Mouse (Mus musculus) neural tube, embryonic 14.5 days (tissue): ENCODE results near the gene Gm36028. TPM values are rescaled to one million over a fixed set of nuclear protein-coding genes. Genes with fewer than 3 reads are reported as not detected.
A peak's percentile ranks its signal among the peaks of the same experiment; 100 is the strongest.

Experiments
- ATAC-seq: fragments of 200-750 bp; cut with Nextera tagmentation; 2 replicates; pipeline ENCODE4 v1.8.0; 2017; ENCODE audit warnings: low read depth, mild to moderate bottlenecking, moderate TSS enrichment, moderate library complexity
- H3K27ac ChIP-seq: fragments of 300-500 bp; sonication (generic); 2 replicates; pipeline ENCODE4 v1.5.1; 2014; ENCODE audit warnings: low read depth, mild to moderate bottlenecking, control low read depth, low read length, moderate library complexity, mixed read lengths
- H3K27me3 ChIP-seq: fragments of 300-500 bp; sonication (generic); 2 replicates; pipeline ENCODE4 v1.6.1; 2014; ENCODE audit warnings: low read length; ENCODE audit not compliant: control insufficient read depth, insufficient read depth
- H3K36me3 ChIP-seq: fragments of 300-500 bp; sonication (generic); 2 replicates; pipeline ENCODE4 v1.6.1; 2014; ENCODE audit warnings: low read length, mixed read lengths; ENCODE audit not compliant: control insufficient read depth, insufficient read depth
- H3K4me1 ChIP-seq: fragments of 300-500 bp; sonication (generic); 2 replicates; pipeline ENCODE4 v1.6.1; 2014; ENCODE audit warnings: low read length; ENCODE audit not compliant: control insufficient read depth, insufficient read depth
- H3K4me2 ChIP-seq: fragments of 300-500 bp; sonication (generic); 2 replicates; pipeline ENCODE4 v1.6.1; 2014; ENCODE audit warnings: mild to moderate bottlenecking, low read depth, low read length, control low read depth
- H3K4me3 ChIP-seq: fragments of 300-500 bp; sonication (generic); 2 replicates; pipeline ENCODE4 v1.5.1; 2014; ENCODE audit warnings: low read depth, low read length, control low read depth, mixed read lengths
- H3K9ac ChIP-seq: fragments of 300-500 bp; sonication (generic); replicated peaks from 2 replicates; pipeline ENCODE4 v1.6.1; 2014; ENCODE audit warnings: low read depth, mild to moderate bottlenecking, control low read depth, low read length, mixed read lengths
- H3K9me3 ChIP-seq: fragments of 300-500 bp; sonication (generic); 2 replicates; pipeline ENCODE4 v1.6.1; 2016; ENCODE audit warnings: low read length; ENCODE audit not compliant: control insufficient read depth
- WGBS: fragments of 180-500 bp; shearing (Covaris S2); extraction: QIAGEN DNeasy Blood & Tissue Kit; methylation state at CpG from one replicate; pipeline ENCODE4 v1.1.7; 2014; 5-methylcytosine and 5-hydroxymethylcytosine counted together
- polyA plus RNA-seq: library from polyadenylated mRNA; unstranded; fragments of >200 nt; fragmentation: Nextera tagmentation; extraction: Ambion mirVana; gene quantifications from 2 replicates; pipeline ENCODE4 v1.2.1, GENCODE M21; 2014

Gm36028 gene
- polyA plus RNA-seq, 1 experiment from 2014 or later = 0.37 TPM

DNA sequence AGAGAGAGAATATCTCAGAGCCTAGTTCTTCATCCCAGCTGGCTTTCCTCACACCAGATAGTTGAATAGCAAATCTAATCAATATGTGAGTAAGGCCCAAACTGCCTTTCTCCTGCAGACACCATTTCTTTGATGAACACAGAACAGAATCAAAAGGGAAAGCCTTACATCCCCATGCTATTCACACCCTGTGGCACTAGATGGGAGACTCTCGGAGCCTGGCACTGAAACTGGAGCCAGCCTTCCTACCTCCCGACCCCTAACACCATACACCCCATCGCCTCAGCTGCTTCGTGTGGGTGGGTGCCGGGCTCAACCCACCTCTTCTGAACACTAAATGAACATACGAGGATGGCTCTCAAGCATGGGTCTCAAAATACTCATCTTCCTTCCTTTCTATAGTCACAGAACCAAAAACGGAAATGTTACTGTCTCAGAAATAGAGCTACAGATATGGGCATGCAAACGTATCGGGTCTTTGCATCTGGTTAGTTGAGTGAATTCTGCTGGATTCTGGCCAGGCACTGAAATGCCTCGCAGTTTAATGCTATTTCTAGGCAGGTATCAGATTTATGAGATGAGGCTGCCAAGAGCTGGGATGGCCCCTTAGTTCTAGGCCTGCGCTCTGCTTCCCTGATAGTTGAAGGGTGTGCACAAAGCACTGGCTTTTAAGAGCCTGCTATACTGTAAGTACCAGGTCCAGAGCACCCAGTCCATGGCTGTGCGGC, 36.0 kb downstream of the Gm36028 start:
- Histone ChIP-seq H3K9me3 (no peaks in the 10 kb centered on the region), H3K27ac (no peak overlapping the region), H3K27me3 (no peaks in the 10 kb centered on the region), H3K36me3 (peaks cover 23% of the 10 kb centered on the region; the same call in 1 of the 2 replicates), H3K9ac (no peak overlapping the region), H3K4me1 (no peaks in the 10 kb centered on the region), H3K4me3 (no peak overlapping the region), H3K4me2 (no peak overlapping the region)
- 88% methylated on average over 12 of the region's 12 CpGs for WGBS
- ATAC-seq = no peak

DNA sequence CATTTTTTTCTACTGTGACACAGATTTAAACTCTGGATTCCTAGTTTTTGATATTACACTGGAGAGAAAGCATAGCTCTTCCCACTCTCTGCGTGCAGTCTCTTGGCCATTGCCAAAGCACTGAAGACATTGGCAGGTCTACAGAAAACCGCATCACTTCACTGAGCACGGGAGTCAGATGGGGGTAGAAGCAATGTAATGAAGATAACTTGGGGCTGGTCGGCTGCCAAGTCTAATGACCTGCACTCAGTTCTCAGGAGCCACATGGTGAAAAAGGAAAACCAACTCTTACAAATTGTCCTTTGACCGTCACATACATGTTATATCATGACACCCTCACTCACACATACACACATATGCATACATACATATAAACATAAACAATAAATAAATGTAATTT, 37.0 kb downstream of the Gm36028 start:
- H3K27me3 ChIP-seq = no peaks in the 10 kb centered on the region
- 77% methylated on average over 5 of the region's 5 CpGs for WGBS
- no peaks in the 10 kb centered on the region for H3K9me3 ChIP-seq
- peak; percentile 28; the same call in 1 of the 2 replicates for ATAC-seq
- H3K4me1 ChIP-seq = no peaks in the 10 kb centered on the region
- H3K4me2 ChIP-seq = no peak overlapping the region
- H3K36me3 ChIP-seq = peaks cover 20% of the 10 kb centered on the region; the same call in 1 of the 2 replicates
- no peak overlapping the region for H3K27ac ChIP-seq
- H3K9ac ChIP-seq = no peak overlapping the region
- H3K4me3 ChIP-seq = no peak overlapping the region

DNA sequence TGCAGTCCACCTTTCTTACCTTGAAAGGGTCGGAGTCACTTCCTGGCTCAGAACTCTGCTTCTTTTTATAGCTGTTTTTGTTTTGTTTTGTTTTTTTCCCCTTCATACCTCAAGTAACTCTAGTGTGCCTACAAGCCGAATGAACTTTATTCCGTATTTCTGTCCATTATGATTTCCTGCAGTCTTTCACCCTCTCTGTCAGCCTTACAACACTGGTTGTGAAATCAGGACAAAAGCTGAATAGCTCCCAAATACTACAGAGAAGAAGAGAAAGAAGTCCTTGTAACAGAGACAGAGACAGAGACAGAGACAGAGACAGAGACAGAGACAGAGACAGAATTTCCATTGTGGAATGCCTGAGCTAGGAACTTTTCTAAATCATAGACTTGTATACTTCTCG, 43.0 kb downstream of the Gm36028 start:
- H3K4me1 ChIP-seq = peaks cover 10% of the 10 kb centered on the region; the same call in 1 of the 2 replicates
- no peak for ATAC-seq
- no peaks in the 10 kb centered on the region for H3K36me3 ChIP-seq
- H3K4me3 ChIP-seq = no peak overlapping the region
- no peak overlapping the region for H3K9ac ChIP-seq
- no peak overlapping the region for H3K4me2 ChIP-seq
- no peaks in the 10 kb centered on the region for H3K9me3 ChIP-seq
- H3K27ac ChIP-seq = no peak overlapping the region
- WGBS = 90% methylated on average over 4 of the region's 4 CpGs
- H3K27me3 ChIP-seq = no peaks in the 10 kb centered on the region

DNA sequence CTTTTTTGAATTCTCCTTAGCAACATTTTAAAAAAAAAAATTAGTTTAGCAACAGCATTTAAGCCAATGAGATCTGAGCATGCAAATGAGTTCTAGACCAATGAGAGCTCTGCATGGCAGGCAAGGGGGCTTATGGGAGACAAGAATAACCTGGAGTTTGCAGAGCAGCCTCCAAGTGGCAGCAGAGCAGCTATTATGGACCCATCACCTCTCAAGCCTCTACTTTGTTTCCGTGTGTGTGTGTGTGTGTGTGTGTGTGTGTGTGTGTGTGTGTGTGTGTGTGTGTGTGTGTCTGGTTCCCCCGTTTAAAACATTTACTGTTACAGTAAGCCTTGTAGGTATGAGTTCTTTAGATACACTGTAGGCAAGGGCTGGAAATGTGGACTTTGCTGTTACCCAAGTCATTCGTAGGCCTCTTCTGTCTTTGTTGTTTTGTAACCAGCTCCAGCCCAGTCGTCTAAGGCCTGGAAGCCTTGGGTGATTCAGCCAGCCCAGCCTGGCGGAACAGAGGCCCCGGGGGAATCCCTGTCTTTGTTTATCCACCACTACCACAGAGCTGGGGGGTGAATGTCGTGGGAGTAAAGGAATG, 46.5 kb downstream of the Gm36028 start:
- Histone ChIP-seq H3K4me1 (peaks cover 18% of the 10 kb centered on the region; the same call in 1 of the 2 replicates), H3K4me3 (no peak overlapping the region), H3K27me3 (no peaks in the 10 kb centered on the region), H3K27ac (peak overlapping the region; percentile 67; the same call in 1 of the 2 replicates), H3K36me3 (no peaks in the 10 kb centered on the region), H3K9me3 (no peaks in the 10 kb centered on the region), H3K9ac (0 out of 2 replicates have a peak overlapping the region, but pooled peaks have one; percentile 11), H3K4me2 (no peak overlapping the region)
- peak; percentile 92 for ATAC-seq
- 17% methylated on average over 7 of the region's 7 CpGs for WGBS

DNA sequence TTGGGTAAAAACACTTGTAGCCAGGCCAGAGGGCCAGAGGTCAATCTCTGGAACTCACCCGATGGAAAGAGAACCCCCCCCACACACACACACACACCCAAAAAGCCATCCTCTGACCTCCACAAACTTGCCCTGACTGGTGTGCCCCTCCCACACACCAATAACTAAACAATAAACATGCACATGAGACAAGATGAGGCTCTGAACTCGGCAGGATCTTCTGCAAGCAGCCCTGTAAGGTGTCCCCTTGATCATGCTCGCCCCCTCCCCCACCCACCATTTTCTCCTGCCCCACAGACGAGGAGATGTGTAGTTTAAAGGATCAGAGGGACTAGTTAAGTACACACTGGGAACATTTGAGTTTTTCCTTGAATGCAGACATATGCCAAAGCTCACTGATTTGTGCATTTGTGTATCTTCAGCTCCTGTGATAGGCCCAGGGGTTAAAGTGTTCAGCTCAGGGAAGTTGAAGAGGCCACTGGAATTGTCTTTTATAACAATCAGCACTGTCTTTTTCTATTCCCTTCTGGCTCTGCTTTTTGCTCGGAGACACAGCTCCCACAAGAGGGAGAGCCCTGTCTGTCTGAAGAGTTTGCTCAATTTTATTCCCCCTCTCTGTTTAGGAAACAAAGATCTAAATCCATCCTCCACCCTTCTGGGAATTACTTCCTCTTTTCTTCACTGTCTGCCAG, 47.1 kb downstream of the Gm36028 start:
- no peaks in the 10 kb centered on the region for H3K36me3 ChIP-seq
- no peak overlapping the region for H3K4me3 ChIP-seq
- 35% methylated on average over 5 of the region's 5 CpGs for WGBS
- no peaks in the 10 kb centered on the region for H3K9me3 ChIP-seq
- no peaks in the 10 kb centered on the region for H3K27me3 ChIP-seq
- no peak; the same call in 1 of the 2 replicates for ATAC-seq
- no peak overlapping the region for H3K9ac ChIP-seq
- H3K4me2 ChIP-seq = no peak overlapping the region
- H3K27ac ChIP-seq = 0 out of 2 replicates have a peak overlapping the region, but pooled peaks have one; percentile 22
- H3K4me1 ChIP-seq = peaks cover 18% of the 10 kb centered on the region; the same call in 1 of the 2 replicates

DNA sequence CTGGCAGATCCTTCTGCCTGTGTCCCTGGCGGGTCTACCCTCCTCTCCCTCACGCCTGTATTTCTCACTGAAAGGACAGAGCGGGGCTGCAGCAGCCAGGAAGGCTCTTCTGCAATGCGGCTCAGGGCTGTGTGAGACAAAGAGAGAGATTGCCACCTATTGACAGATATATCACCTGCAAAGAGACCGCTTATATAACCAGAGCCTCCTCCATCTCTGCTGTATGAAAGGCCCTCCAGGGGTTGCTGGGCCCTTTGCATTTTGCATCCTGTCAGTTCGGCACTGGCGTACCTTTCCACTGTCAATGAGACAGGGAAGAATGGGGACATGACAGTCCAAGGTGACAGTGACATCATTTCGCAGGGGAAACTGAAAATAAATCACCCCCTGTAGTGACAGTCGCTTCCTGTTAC, 48.5 kb downstream of the Gm36028 start:
- Histone ChIP-seq H3K9me3 (no peaks in the 10 kb centered on the region), H3K4me2 (no peak overlapping the region), H3K27ac (peak overlapping the region; percentile 52), H3K4me3 (no peak overlapping the region), H3K27me3 (no peaks in the 10 kb centered on the region), H3K9ac (peak overlapping the region; percentile 26), H3K4me1 (peaks cover 18% of the 10 kb centered on the region; the same call in 1 of the 2 replicates), H3K36me3 (no peaks in the 10 kb centered on the region)
- peak; percentile 85 for ATAC-seq
- 33% methylated on average over 9 of the region's 9 CpGs for WGBS

DNA sequence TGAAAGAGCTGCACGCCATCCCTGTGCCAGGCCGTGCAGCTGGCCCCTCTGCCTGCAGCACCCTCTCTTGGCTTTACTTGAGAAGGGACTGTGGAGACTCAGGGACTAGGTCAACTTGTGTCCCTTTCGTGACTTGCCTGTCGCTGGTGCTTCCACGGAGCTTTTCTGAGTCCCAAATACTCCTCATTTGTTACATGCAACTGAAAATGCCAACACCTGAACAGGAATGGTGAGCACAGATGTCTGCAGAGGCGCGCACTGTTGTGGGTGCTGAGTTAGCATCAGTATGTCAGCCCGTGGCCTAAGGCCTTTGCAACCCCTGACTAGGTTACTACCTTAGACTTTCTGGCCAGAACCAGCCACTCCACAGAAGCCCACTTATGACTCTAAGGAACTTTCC, 49.1 kb downstream of the Gm36028 start:
- WGBS = 92% methylated on average over 8 of the region's 8 CpGs

DNA sequence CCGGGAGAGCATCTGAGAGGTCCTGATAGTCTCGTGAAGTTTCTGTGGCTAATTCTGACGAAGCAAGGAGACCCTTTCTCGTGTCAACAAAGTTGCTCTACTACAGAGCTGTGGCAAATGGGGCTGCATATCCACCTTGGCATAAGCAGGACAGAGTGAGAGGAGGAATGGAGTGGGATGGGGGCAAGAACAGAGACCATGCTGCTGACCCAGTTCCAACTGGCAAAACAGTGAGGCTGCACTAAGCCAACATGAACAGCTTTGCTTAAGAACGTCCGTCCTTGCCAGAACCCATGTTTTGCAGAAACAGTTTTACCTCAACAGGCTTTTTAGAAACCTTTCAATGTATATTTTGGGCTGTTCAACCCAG, 51.3 kb downstream of the Gm36028 start:
- no peak for ATAC-seq
- Histone ChIP-seq H3K27me3 (no peaks in the 10 kb centered on the region), H3K36me3 (no peaks in the 10 kb centered on the region), H3K27ac (no peak overlapping the region), H3K4me3 (no peak overlapping the region), H3K9ac (no peak overlapping the region), H3K9me3 (no peaks in the 10 kb centered on the region), H3K4me2 (no peak overlapping the region), H3K4me1 (peaks cover 17% of the 10 kb centered on the region; the same call in 1 of the 2 replicates)
- 76% methylated on average over 6 of the region's 6 CpGs for WGBS

More for the DNA sequence above, 49.1 kb downstream of the Gm36028 start:
- Histone ChIP-seq H3K4me3 (no peak overlapping the region), H3K4me2 (no peak overlapping the region), H3K27ac (peak overlapping the region; percentile 52), H3K4me1 (peaks cover 18% of the 10 kb centered on the region; the same call in 1 of the 2 replicates), H3K9me3 (no peaks in the 10 kb centered on the region), H3K27me3 (no peaks in the 10 kb centered on the region), H3K9ac (peak overlapping the region; percentile 26; the same call in 1 of the 2 replicates), H3K36me3 (no peaks in the 10 kb centered on the region)
- ATAC-seq = 0 out of 2 replicates have a peak, but pooled peaks have one; percentile 23
